Mouse (Mus musculus) heart, embryonic 11.5 days (tissue): ENCODE results near the gene Tubb4a. TPM values are rescaled to one million over a fixed set of nuclear protein-coding genes. Genes with fewer than 3 reads are reported as not detected.

Source experiments
- ATAC-seq: fragments of 200-750 bp; cut with Nextera tagmentation; replicated peaks from 2 replicates; pipeline ENCODE4 v1.8.0; 2017; ENCODE audit warnings: moderate library complexity; ENCODE audit not compliant: insufficient number of reproducible peaks, low FRiP score, low TSS enrichment
- H3K27ac ChIP-seq: fragments of 300-500 bp; sonication (generic); 2 replicates; pipeline ENCODE4 v1.5.1; 2014; ENCODE audit warnings: mild to moderate bottlenecking, low read depth, low read length
- H3K27me3 ChIP-seq: fragments of 300-500 bp; sonication (generic); 2 replicates; pipeline ENCODE4 v1.6.1; 2014; ENCODE audit warnings: mild to moderate bottlenecking, low read length, mixed read lengths; ENCODE audit not compliant: control insufficient read depth, insufficient read depth
- H3K36me3 ChIP-seq: fragments of 300-500 bp; sonication (generic); 2 replicates; pipeline ENCODE4 v1.6.1; 2014; ENCODE audit warnings: mild to moderate bottlenecking, low read length, moderate library complexity, mixed read lengths; ENCODE audit not compliant: control insufficient read depth, insufficient read depth
- H3K4me1 ChIP-seq: fragments of 300-500 bp; sonication (generic); 2 replicates; pipeline ENCODE4 v1.6.1; 2014; ENCODE audit warnings: low read length; ENCODE audit not compliant: control insufficient read depth, insufficient read depth
- H3K4me2 ChIP-seq: fragments of 300-500 bp; sonication (generic); 2 replicates; pipeline ENCODE4 v1.6.1; 2014; ENCODE audit warnings: mild to moderate bottlenecking, moderate library complexity
- H3K4me3 ChIP-seq: fragments of 300-500 bp; sonication (generic); 2 replicates; pipeline ENCODE4 v1.5.1; 2014; ENCODE audit warnings: low read depth, low read length
- H3K9ac ChIP-seq: fragments of 300-500 bp; sonication (generic); 2 replicates; pipeline ENCODE4 v1.6.1; 2014; ENCODE audit warnings: mild to moderate bottlenecking, low read depth, low read length, moderate library complexity
- H3K9me3 ChIP-seq: fragments of 300-500 bp; sonication (generic); replicated peaks from 2 replicates; pipeline ENCODE4 v1.6.1; 2016; ENCODE audit warnings: low read length; ENCODE audit not compliant: control insufficient read depth
- WGBS: fragments of 180-500 bp; shearing (Covaris S2); extraction: QIAGEN DNeasy Blood & Tissue Kit; methylation state at CpG from one replicate; pipeline ENCODE4 v1.1.7; 2014; ENCODE audit not compliant: insufficient replicate concordance; 5-methylcytosine and 5-hydroxymethylcytosine counted together
- polyA plus RNA-seq: library from polyadenylated mRNA; unstranded; fragments of >200 nt; fragmentation: Nextera tagmentation; extraction: Ambion mirVana; gene quantifications from 2 replicates; pipeline ENCODE4 v1.2.1, GENCODE M21; 2014

Gene Tubb4a
- polyA plus RNA-seq, 1 experiment from 2014 or later: 12.2 TPM

DNA sequence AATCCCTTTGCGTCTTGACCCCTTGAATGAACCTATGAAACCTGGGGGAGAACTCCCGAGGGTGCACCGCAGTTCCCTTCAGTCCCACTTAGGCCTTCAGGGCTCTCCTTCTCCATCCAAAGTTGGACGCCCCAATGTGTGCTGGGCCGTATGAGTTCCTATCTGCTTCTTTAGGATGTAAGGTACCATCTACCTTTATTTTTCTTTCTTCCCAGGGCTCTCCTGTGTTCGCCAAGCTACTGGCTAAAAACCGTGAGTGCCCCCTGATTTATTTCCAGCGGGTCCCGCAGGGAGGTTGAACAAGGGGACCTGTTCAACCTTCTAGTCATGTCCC, 18.4 kb upstream of the Tubb4a start:
- ATAC-seq: no peak
- Histone ChIP-seq H3K9ac (no peak overlapping the region), H3K27ac (no peak overlapping the region)

DNA sequence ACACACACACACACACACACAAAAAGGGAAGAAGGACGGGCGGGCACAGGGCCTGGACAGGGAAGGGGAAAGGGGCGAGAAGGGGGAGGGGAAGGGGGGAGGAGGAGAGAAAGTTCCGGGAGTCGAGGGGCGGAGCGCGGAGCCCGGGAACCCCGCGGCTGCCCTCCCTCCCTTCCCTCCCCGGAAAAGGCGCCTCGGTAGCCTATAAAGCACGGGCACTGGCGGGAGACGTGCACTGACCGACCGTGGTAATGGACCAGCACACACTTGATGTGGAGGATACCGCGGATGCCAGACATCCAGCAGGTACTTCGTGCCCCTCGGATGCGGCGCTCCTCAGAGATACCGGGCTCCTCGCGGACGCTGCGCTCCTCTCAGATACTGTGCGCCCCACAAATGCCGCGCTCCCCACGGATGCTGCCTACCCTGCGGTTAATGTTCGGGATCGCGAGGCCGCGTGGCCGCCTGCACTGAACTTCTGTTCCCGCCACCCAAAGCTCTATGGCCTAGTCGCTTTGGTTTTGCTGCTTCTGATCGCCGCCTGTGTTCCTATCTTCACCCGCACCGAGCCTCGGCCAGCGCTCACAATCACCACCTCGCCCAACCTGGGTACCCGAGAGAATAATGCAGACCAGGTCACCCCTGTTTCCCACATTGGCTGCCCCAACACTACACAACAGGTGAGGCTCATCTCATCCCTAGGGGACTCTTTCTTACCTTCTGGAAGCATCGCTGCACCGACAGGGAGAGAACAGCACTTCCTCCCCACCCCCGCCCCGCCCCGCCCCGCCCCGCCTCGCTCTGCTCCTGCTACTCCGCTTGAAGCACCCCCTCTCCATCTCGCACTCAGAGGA, 17.8 kb upstream of the Tubb4a start, which contains the start of gene Tnfsf9:
Gene Tnfsf9, plus strand, starts transcription at position 145 of the 854 bp plus-strand sequence.
- peak within 1 kb of the TSS; percentile 71 for H3K9ac ChIP-seq
- ATAC-seq: peak; percentile 68
- peak within 1 kb of the TSS; percentile 58 for H3K4me3 ChIP-seq
- H3K9me3 ChIP-seq: no peaks in the 10 kb centered on the region
- no peaks in the 10 kb centered on the region for H3K27me3 ChIP-seq
- H3K4me1 ChIP-seq: no peaks in the 10 kb centered on the region; the same call in 1 of the 2 replicates
- peak within 1 kb of the TSS; percentile 90 for H3K4me2 ChIP-seq
- no peaks in the 10 kb centered on the region for H3K36me3 ChIP-seq
- under 1% methylated on average over 54 of the region's 61 CpGs for whole genome bisulfite sequencing
- H3K27ac ChIP-seq: no peak within 1 kb of the TSS

More for the DNA sequence above, 18.4 kb upstream of the Tubb4a start:
- Histone ChIP-seq H3K27me3 (no peaks in the 10 kb centered on the region), H3K36me3 (no peaks in the 10 kb centered on the region), H3K9me3 (no peaks in the 10 kb centered on the region), H3K4me3 (peak overlapping the region; percentile 58), H3K4me1 (no peaks in the 10 kb centered on the region; the same call in 1 of the 2 replicates), H3K4me2 (peak overlapping the region; percentile 90)
- 7% methylated on average over 9 of the region's 9 CpGs for WGBS

DNA sequence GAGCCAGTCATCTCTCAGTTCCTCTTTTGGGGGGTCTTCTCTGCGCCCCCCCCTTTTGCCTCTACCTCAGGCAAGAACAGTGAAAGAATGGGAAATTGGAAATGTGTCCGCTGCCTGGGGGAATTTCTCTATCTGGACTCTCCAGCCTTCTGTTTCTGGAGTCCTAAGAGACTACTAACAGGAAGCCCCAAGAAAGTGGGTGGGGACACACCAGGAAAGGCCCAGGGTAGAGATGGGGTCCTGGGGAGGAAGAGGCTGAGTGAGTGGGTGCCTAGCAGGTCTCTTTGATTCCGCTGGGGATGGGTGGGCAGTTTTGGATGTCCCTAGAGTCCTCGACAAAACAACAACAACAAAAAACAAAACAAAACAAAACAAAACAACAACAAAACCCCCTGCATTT, 16.9 kb upstream of the Tubb4a start:
- ATAC-seq: no peak
- peak overlapping the region; percentile 90 for H3K4me2 ChIP-seq

DNA sequence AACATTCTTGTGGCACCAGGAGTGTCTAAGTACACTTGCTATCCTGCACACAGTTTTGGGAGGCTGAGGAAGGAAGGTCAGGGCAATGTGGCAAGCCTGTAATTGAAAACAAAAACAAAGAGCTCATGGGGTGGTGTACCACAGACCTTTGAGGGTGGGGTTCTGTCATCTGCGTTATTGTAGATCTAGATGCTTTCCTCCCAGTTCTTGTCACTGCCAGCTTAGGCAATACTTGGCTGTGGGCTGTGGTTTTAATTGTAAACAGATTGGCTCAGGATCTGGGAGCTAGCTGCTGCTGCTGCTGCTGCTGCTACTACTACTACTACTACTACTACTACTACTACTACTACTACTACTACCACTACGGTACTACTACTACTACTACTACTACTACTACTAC, 14.7 kb upstream of the Tubb4a start:
- Histone ChIP-seq H3K4me2 (no peak overlapping the region), H3K9ac (no peak overlapping the region), H3K27ac (no peak overlapping the region), H3K27me3 (no peaks in the 10 kb centered on the region), H3K9me3 (no peaks in the 10 kb centered on the region), H3K36me3 (no peaks in the 10 kb centered on the region), H3K4me1 (no peaks in the 10 kb centered on the region; the same call in 1 of the 2 replicates), H3K4me3 (no peak overlapping the region)
- WGBS: 71% methylated on average over 2 of the region's 2 CpGs
- no peak for ATAC-seq

More for the DNA sequence above, 16.9 kb upstream of the Tubb4a start:
- H3K9ac ChIP-seq: peak overlapping the region; percentile 71
- H3K9me3 ChIP-seq: no peaks in the 10 kb centered on the region
- no peak overlapping the region for H3K27ac ChIP-seq
- H3K4me1 ChIP-seq: no peaks in the 10 kb centered on the region; the same call in 1 of the 2 replicates
- WGBS: 35% methylated on average over 4 of the region's 4 CpGs
- no peaks in the 10 kb centered on the region for H3K27me3 ChIP-seq
- H3K36me3 ChIP-seq: no peaks in the 10 kb centered on the region
- peak overlapping the region; percentile 58 for H3K4me3 ChIP-seq

DNA sequence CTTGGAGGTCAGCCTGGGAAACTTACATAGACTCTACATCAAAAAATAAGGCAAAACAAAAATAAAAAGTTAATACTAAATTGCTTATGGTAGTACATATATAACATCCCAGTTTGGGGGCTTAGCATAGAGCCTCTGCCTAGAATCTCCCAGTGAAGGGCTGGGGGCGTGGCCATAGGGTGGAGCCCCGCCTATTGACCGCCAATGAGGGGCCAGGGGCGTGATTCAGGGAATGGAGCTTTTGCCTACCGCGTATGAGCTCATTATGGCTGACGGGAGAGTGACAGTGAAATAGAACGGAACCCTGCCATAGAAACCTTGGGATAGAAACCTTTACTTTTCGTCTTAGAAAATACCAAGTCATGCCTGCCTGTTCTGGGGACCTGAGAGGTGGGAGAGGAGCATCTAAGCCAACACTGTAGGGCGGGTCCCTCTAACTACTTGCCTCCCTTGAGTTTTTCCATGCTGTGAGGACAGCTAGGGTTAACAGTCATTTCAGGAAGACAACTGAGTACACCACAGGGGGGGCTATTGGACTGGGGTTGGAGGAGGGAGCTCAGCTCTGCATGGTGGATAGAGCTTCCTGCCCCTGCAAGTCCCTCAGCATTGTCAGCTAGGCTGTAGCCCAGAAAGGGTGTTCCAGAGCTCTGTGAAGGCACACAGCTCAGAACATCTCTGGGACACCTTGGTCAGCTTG, 12.2 kb upstream of the Tubb4a start:
- no peak overlapping the region for H3K9ac ChIP-seq
- no peaks in the 10 kb centered on the region for H3K27me3 ChIP-seq
- H3K9me3 ChIP-seq: no peaks in the 10 kb centered on the region
- H3K27ac ChIP-seq: no peak overlapping the region
- no peaks in the 10 kb centered on the region for H3K36me3 ChIP-seq
- no peak overlapping the region; the same call in 1 of the 2 replicates for H3K4me2 ChIP-seq
- no peak for ATAC-seq
- H3K4me3 ChIP-seq: no peak overlapping the region
- WGBS: 4% methylated on average over 10 of the region's 10 CpGs
- H3K4me1 ChIP-seq: no peaks in the 10 kb centered on the region; the same call in 1 of the 2 replicates

DNA sequence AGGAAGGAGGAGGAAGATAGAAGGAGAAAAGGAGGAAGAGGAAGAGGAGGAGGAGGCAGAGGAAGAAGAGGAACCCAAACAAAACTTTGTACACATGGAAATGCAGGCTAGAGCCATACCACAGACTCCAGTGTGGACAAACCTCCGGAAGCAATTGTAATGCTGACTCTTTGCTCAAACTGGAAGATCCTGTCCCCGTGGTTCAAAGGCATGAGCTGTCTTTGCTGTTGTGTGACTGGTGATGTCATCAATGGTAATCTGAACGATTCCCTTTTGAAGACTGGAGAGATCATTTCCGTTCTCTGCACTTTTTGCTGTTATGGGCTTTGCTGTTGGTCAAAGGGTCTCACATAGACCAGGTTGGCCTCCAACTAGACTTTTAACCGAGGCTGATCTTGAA, 10.7 kb upstream of the Tubb4a start:
- H3K9me3 ChIP-seq: no peaks in the 10 kb centered on the region
- ATAC-seq: no peak
- no peaks in the 10 kb centered on the region for H3K36me3 ChIP-seq
- H3K4me2 ChIP-seq: no peak overlapping the region
- no peak overlapping the region for H3K27ac ChIP-seq
- 69% methylated on average over 5 of the region's 5 CpGs for WGBS
- no peak overlapping the region for H3K9ac ChIP-seq
- H3K4me3 ChIP-seq: no peak overlapping the region
- H3K4me1 ChIP-seq: no peaks in the 10 kb centered on the region
- H3K27me3 ChIP-seq: no peaks in the 10 kb centered on the region

DNA sequence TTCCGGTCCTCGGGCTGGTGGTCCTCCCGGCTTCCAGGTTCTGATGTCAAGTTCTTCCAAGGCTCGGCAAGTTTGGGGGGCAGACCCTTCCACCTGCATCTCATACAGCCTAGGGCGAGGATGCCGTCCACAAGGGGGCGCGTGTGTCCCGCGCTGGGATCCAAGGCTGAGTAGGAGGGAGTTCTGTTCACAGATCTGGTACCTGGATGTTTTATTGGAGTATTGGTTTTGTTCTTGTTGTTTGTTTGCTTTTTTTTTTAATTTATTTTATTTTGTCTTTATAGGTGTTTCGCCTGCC, 9.0 kb upstream of the Tubb4a start:
- Histone ChIP-seq H3K4me1 (no peaks in the 10 kb centered on the region), H3K27ac (no peak overlapping the region), H3K9me3 (no peaks in the 10 kb centered on the region), H3K36me3 (no peaks in the 10 kb centered on the region), H3K9ac (no peak overlapping the region), H3K27me3 (no peaks in the 10 kb centered on the region), H3K4me2 (peak overlapping the region; percentile 42), H3K4me3 (no peak overlapping the region)
- 0 out of 2 replicates have a peak, but pooled peaks have one; percentile 37 for ATAC-seq
- WGBS: under 1% methylated on average over 11 of the region's 11 CpGs

DNA sequence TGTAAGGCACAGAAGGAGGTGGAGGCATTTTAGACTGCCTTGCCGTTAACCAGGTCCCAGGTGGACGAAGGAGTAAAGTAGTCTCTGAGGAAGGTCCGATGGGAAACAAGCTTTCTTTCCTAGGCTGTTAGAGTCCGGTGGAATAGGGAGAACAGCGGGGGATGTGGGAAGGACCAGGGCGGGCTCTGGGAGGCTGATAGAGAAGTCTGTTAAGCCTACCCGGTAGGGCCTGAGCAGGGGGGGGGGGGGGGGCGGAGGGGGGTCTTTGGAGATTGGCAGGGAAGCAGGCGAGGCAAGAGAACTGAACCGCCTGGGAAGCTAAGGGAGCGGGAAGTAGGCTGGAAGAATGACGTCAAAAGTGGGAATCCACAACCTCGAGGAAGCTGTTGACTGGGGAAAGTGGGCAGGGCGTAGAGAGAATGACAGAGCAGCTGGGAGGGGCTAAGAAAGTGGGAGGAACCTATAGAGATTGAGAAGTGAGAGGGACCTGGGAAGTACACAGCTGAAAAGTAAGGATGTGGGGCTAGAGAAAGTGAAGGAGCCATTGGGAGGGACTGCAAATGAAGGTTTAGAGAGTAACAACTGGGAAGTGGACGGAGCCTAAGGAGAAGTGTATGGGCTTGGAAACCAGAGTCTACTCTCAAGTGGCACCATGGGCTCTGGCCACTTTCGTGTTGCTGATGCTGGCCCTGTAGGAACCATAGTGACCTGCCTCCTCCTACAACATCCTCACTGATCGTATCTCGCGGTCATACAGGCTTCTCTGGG, 8.5 kb upstream of the Tubb4a start:
- ATAC-seq: peak; percentile 67
- no peak overlapping the region for H3K4me3 ChIP-seq
- WGBS: 1% methylated on average over 18 of the region's 19 CpGs

More for the DNA sequence above, 8.5 kb upstream of the Tubb4a start:
- no peaks in the 10 kb centered on the region for H3K4me1 ChIP-seq
- no peaks in the 10 kb centered on the region for H3K36me3 ChIP-seq
- no peaks in the 10 kb centered on the region for H3K9me3 ChIP-seq
- H3K27ac ChIP-seq: no peak overlapping the region
- no peaks in the 10 kb centered on the region for H3K27me3 ChIP-seq
- H3K4me2 ChIP-seq: peak overlapping the region; percentile 42
- H3K9ac ChIP-seq: no peak overlapping the region
